Mouse (Mus musculus): ENCODE data around the gene Gm49510. TPM values are rescaled to one million over a fixed set of nuclear protein-coding genes. Genes with fewer than 3 reads are reported as not detected.

The Gm49510 gene
- total RNA-seq, 2 experiments from 2014 or later, result not detected

DNA sequence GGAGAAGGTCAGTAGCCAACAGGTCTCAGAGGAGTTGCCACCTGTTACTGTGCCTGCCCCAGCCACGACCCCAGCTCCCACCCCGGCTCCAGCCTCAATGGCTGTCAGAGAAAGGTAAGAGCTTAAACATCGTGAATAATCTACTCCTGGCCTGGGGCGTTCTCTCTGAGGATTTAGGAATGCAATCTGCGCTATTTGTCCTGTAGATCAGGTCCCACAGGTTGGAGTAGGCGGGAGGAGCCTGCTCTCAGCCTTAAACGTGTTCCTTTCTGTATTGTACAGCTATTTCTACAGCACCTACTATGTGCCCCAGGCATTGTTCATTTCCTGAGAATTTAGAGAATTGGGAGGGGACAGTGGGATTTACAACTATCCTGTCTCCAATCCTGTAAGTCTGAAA lies 8.9 kb downstream of the Gm49510 start:
- no peak for TF ChIP-seq CTCF (IDR thresholded peaks at IDR 0.05)
- Histone ChIP-seq H3K27ac (no peak overlapping the region), H3K4me3 (no peak overlapping the region)
- intact Hi-C loops (cut with DNase I), result no loop called here
- DNase-seq (ENCODE audit: extremely low spot score in 1 of 2, low spot score in 2 of 2), result no peak

DNA sequence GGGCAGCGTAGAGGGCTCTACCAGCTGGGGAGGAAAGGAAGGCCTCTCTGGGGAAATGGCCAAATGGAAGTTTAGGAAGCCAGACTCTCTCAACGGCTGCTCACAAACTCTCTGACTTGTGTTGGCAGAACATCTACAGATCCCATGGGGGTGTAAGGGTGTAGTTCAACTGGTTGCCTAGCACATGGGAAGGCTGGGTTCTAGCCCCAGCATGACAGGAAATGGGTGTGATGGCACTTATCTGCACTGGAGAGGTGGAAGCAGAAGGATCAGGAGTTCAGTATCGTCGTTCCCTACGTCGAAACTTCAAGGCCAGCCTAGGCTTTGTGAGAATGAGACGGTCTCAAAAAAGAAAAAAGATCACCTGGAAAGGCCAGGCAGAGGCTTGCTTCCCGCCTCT lies 9.5 kb downstream of the Gm49510 start:
- no peak overlapping the region for H3K27ac ChIP-seq
- TF ChIP-seq CTCF (IDR thresholded peaks at IDR 0.05), result no peak

DNA sequence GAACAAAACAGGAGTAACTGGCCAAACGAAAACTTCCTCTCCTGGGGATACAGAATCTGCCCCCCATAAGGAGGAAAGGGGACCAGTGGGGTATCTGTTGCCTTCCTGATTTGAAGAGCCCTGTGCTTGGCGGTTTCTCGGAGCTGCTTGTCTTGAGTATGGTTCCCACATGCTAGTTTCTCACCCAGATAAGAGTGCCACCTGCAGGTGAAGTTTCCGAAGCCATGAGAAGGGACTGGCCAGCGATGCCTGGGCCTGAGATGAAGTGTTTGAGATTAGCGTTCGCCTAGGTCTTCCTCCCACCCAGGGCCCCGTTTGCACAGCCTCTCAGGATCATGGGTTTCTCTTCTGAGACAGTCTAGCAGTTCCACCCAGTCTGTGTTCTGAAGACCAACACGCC lies 12.6 kb downstream of the Gm49510 start:
- no peak for DNase-seq (ENCODE audit: extremely low spot score in 1 of 2, low spot score in 2 of 2)
- TF ChIP-seq CTCF (IDR thresholded peaks at IDR 0.05), result peak; percentile 44

More for the DNA sequence above, 9.5 kb downstream of the Gm49510 start:
- intact Hi-C loops (cut with DNase I), result no loop called here
- no peak overlapping the region for H3K4me3 ChIP-seq
- DNase-seq (ENCODE audit: extremely low spot score in 1 of 2, low spot score in 2 of 2), result no peak

DNA sequence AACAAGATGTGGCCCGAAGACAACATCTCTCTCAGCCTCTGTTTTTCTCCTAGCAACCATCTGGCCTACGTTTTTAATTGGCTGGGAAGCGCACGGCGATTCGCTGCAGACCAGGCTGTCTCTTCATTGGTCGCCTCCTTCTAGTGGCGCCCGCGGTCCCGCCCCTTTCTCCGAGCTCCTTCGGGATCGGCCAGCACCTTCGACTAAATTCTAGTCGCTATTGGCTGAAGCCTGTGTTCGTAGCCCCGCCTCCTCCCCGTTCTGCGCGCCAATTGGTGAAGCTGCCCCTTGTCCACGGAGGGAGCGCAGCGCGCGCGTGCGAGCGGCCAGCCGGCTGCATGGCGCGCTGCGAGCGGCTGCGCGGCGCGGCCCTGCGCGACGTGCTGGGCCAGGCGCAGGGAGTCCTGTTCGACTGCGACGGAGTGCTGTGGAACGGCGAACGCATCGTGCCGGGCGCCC lies 14.2 kb downstream of the Gm49510 start, which contains the start of gene Pdxp:
Gene Pdxp, plus strand, starts transcription at position 288 of the 459 bp plus-strand sequence.
- intact Hi-C loops (cut with DNase I), result loop anchor here (2.0 kb wide), 1 partner anchor 15 kb away; no protein-coding TSS in a partner anchor

More for the DNA sequence above, 12.6 kb downstream of the Gm49510 start:
- intact Hi-C loops (cut with DNase I), result no loop called here
- H3K27ac ChIP-seq, result no peak overlapping the region
- no peak overlapping the region for H3K4me3 ChIP-seq

DNA sequence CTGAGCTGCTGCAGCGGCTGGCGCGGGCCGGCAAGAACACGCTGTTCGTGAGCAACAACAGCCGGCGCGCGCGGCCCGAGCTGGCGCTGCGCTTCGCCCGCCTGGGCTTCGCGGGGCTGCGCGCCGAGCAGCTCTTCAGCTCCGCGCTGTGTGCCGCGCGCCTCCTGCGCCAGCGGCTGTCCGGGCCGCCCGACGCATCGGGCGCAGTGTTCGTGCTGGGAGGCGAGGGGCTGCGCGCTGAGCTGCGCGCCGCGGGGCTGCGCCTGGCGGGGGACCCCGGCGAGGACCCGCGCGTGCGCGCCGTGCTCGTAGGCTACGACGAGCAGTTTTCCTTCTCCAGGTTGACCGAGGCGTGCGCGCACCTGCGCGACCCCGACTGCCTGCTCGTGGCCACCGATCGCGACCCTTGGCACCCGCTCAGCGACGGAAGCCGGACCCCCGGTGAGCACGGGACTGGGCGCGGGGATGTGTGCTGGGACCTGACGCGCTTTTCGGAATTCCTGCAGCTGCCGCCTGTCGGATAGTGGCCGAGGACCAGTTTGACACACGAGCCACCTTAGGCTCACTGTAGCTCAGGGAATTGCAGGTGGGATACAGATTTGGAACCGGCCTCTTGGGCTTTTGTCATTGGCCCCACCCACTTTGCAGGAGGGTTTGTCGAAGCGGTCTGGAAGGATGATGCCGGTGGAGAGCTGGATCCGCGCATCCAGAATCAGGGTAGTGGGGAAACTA lies 14.8 kb downstream of the Gm49510 start:
- TF ChIP-seq CTCF (IDR thresholded peaks at IDR 0.05), result no peak
- H3K27ac ChIP-seq, result peak overlapping the region; percentile 89
- intact Hi-C loops (cut with DNase I), result loop anchor here (2.0 kb wide), 1 partner anchor 15 kb away; no protein-coding TSS in a partner anchor
- H3K4me3 ChIP-seq, result peak overlapping the region; percentile 70
- peak; percentile 58 to 68 for DNase-seq (ENCODE audit: extremely low spot score in 1 of 2, low spot score in 2 of 2)

More for the DNA sequence above, 14.2 kb downstream of the Gm49510 start, which contains the start of gene Pdxp:
- TF ChIP-seq CTCF (IDR thresholded peaks at IDR 0.05), result no peak
- peak within 1 kb of the TSS; percentile 70 for H3K4me3 ChIP-seq
- DNase-seq (ENCODE audit: extremely low spot score in 1 of 2, low spot score in 2 of 2), result peak; percentile 95 to 97
- peak within 1 kb of the TSS; percentile 89 for H3K27ac ChIP-seq

DNA sequence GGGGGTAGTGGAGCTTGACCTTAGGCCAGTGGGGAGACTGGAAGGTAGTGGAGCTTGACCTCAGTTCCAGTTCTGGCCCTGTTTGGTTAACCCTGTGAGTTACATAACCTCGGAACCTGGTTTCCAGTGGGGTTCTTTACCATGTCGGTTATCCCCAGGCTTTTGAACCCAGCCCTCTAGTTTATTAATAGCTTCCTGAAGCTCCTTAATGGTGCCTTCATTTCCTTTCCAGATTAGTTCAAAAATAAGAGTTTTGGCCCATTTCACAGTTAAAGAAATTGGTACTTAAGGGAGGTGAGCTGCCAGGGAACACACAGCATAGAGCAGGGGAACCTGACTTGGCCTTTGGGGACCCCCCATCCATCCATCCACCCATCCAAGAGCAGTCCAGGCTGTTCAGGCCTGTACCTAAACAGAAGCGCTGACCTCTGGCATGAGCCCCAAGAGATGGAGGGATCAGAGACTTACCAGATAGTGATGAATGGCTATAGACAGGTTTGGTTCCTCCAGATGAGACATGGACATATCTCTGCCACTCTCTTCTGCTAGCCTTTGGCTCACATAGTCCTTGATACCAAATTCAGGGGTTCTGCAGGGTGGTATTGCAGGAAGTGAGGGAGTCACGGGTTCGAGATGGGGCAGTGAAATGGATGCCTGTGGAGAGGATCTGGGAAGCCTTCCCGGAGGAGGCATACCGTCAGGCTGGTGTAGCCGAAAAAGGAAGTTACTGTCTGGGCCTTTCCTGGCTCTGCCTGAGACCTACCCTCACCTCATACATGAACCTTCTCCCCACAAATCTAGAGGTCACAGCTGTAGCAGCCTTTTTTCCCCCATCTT lies 15.6 kb downstream of the Gm49510 start:
- Histone ChIP-seq H3K27ac (peak overlapping the region; percentile 89), H3K4me3 (peak overlapping the region; percentile 70)
- no peak for TF ChIP-seq CTCF (IDR thresholded peaks at IDR 0.05)
- intact Hi-C loops (cut with DNase I), result loop anchor here (1.0 to 5.0 kb wide), 3 partner anchors 14 to 157 kb away; no protein-coding TSS in a partner anchor
- DNase-seq (ENCODE audit: extremely low spot score in 1 of 2, low spot score in 2 of 2), result no peak

DNA sequence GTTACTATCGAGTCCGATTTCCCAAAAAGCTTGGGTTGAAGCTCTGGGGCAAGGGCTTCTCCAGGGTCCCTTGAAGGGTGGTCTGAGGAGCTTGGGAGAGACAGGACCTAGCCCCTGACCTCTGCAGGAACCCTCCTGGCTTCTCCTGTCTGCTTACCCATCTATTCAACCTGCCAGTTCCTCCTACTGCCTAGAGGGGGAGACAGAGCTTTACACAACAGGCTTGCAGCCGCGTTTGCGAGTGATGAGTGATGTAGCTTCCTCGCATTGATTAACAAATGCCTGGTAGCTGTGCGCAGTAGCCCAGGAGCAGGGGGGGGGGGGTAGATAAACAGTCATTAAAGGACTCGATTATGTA lies 16.2 kb downstream of the Gm49510 start:
- Histone ChIP-seq H3K27ac (peak overlapping the region; percentile 89), H3K4me3 (peak overlapping the region; percentile 70)
- peak; percentile 84 for TF ChIP-seq CTCF (IDR thresholded peaks at IDR 0.05)
- intact Hi-C loops (cut with DNase I), result loop anchor here (1.0 to 5.0 kb wide), 3 partner anchors 13 to 157 kb away; no protein-coding TSS in a partner anchor
- peak; percentile 63 to 73 for DNase-seq (ENCODE audit: extremely low spot score in 1 of 2, low spot score in 2 of 2)

DNA sequence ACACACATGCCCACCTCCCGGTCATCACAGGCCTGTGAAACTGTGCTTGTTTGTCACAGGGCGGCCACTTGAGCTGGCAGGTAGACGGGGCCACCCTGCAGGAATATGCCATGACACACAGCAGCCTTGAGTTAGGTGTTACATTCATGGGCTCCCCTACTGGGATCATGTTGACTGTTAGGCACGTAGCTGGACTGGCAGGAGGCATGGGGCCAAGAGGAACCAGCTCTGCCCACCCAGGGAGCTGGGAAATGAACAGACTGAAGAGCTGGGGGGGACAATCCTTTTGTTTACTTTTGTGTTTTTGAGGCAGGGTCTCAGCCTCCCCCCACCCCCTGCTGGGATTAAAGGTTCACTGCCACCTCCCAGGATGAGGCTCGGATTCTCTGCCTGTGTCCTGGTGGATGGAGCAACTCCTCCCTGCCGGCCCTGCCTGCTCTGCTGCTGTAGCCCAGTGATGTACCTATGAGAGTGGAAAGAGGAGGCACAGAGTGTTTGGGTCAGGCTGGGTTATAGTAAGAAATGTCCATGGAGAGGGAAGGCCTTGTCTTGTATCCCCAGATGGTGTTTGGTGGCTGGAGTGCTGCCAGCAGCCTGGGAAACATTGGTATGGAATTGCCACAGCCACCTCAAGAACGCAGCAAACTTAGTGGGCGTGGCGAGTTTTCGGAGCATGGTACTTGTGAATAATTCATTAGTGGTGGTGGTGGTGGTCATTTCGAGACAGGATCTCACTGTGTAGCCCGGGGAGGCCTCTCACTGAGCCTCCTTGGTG lies 16.8 kb downstream of the Gm49510 start:
- Histone ChIP-seq H3K27ac (peak overlapping the region; percentile 66; the same call in 1 of the 2 replicates), H3K4me3 (peak overlapping the region; percentile 70)
- intact Hi-C loops (cut with DNase I), result loop anchor here (5.0 kb wide), 1 partner anchor 156 kb away; no protein-coding TSS in a partner anchor
- DNase-seq (ENCODE audit: extremely low spot score in 1 of 2, low spot score in 2 of 2), result peak in 1 of 2 experiments; percentile 42
- TF ChIP-seq CTCF (IDR thresholded peaks at IDR 0.05), result no peak

DNA sequence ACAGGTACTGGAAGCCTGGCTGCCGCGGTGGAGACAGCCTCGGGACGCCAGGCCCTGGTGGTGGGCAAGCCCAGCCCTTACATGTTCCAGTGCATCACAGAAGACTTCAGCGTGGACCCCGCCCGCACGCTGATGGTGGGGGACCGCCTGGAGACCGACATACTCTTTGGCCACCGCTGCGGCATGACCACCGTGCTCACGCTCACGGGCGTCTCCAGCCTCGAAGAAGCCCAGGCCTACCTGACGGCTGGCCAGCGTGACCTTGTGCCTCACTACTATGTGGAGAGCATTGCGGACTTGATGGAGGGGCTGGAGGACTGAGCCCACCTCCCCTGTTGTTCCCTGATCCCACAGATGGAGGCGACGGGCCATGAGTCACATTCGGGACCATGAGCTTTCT lies 18.7 kb downstream of the Gm49510 start:
- TF ChIP-seq CTCF (IDR thresholded peaks at IDR 0.05), result no peak
- Histone ChIP-seq H3K4me3 (no peak overlapping the region), H3K27ac (no peak overlapping the region)
- intact Hi-C loops (cut with DNase I), result loop anchor here (5.0 kb wide), 1 partner anchor 154 kb away; no protein-coding TSS in a partner anchor
- no peak for DNase-seq (ENCODE audit: extremely low spot score in 1 of 2, low spot score in 2 of 2)

DNA sequence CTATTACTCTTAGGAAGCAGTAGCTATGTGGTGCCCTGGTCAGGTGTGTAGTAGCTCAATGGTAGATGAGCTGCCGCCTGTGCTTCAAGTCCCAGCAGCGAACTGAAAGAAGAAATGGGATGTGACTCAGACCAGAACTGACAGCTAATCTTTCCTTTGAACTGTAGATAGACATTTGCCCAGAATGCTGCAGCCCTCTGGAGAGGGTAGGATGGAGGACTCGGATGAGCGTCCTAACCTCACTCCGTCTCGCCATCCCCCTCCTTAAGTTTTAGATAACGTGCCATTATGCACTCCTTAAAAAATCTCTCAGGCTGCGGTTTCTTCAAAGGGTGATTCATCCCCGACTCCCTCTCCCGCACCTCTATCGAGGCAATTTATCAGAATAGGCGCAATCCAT lies 20.4 kb downstream of the Gm49510 start:
- no peak for DNase-seq (ENCODE audit: extremely low spot score in 1 of 2, low spot score in 2 of 2)
- Histone ChIP-seq H3K27ac (no peak overlapping the region), H3K4me3 (no peak overlapping the region)
- intact Hi-C loops (cut with DNase I), result loop anchor here (5.0 kb wide), 1 partner anchor 152 kb away; no protein-coding TSS in a partner anchor
- TF ChIP-seq CTCF (IDR thresholded peaks at IDR 0.05), result no peak

DNA sequence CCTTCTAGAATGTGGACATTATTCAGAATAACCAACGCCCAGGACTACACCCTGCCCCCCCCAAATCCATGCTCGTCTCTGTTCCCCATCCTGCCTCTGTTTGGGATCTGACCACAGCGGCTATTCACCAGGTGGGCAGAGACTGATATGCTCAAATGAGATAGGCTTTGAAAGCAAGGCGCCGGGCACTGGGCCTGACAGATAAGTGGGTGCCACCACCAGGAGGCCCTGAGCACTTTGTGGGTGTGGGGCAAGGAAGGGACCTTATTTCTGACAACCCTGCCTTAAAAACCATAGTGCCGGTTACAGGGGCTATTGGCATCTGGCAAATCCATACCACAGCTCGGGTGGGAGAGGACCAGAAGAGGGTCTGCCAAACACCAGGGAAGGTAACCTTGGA lies 23.2 kb downstream of the Gm49510 start:
- DNase-seq (ENCODE audit: extremely low spot score in 1 of 2, low spot score in 2 of 2), result no peak
- H3K27ac ChIP-seq, result no peak overlapping the region
- no peak overlapping the region for H3K4me3 ChIP-seq
- no peak for TF ChIP-seq CTCF (IDR thresholded peaks at IDR 0.05)
- intact Hi-C loops (cut with DNase I), result no loop called here
